Mouse (Mus musculus) thymus, adult 2 months (tissue): Measurements from ENCODE around the gene Mlec. TPM values are rescaled to one million over a fixed set of nuclear protein-coding genes. Genes with fewer than 3 reads are reported as not detected.

ENCODE experiments used
- DNase-seq: peaks from one replicate; pipeline ENCODE4 v3.0.0; 2021
- H3K27ac ChIP-seq: fragments of 200-500 bp; 2 replicates; pipeline ENCODE4 v1.5.1; 2012; ENCODE audit warnings: low read length, control low read depth; ENCODE audit not compliant: control insufficient read depth, insufficient read depth
- H3K27me3 ChIP-seq: fragments of 200-500 bp; 2 replicates; pipeline ENCODE4 v1.6.1; 2012; ENCODE audit warnings: mild to moderate bottlenecking, low read length, moderate library complexity, mixed read lengths; ENCODE audit not compliant: control insufficient read depth, insufficient read depth
- H3K36me3 ChIP-seq: fragments of 200-500 bp; 2 replicates; pipeline ENCODE4 v1.6.1; 2012; ENCODE audit warnings: mild to moderate bottlenecking, low read length, moderate library complexity; ENCODE audit not compliant: control insufficient read depth, insufficient read depth
- H3K4me1 ChIP-seq: fragments of 200-500 bp; replicated peaks from 2 replicates; pipeline ENCODE4 v1.6.1; 2012; ENCODE audit warnings: low read length; ENCODE audit not compliant: control insufficient read depth, insufficient read depth
- H3K4me3 ChIP-seq: fragments of 200-500 bp; 2 replicates; pipeline ENCODE4 v1.5.1; 2012; ENCODE audit warnings: mild to moderate bottlenecking, low read length, control low read depth, moderate library complexity; ENCODE audit not compliant: control insufficient read depth, insufficient read depth
- CTCF ChIP-seq: fragments of 200-500 bp; IDR thresholded peaks from 2 replicates; pipeline ENCODE4 v1.5.1; 2012; ENCODE audit warnings: mild to moderate bottlenecking, control low read depth, low read length, moderate library complexity, borderline replicate concordance; ENCODE audit not compliant: control insufficient read depth, poor library complexity, insufficient read depth; ENCODE audit errors: extremely low read depth
- POLR2A ChIP-seq: fragments of 200-500 bp; IDR thresholded peaks from 2 replicates; pipeline ENCODE4 v1.6.1; 2012; ENCODE audit warnings: mild to moderate bottlenecking, low read length, control low read depth, moderate library complexity; ENCODE audit not compliant: control insufficient read depth, poor library complexity, insufficient read depth; ENCODE audit errors: extremely low read depth
- WGBS: fragments of 180-500 bp; shearing (Covaris S2); methylation state at CpG from one replicate; pipeline ENCODE4 v1.1.7; 2018; 5-methylcytosine and 5-hydroxymethylcytosine counted together
- polyA plus RNA-seq: library from polyadenylated mRNA; depleted of rRNA; stranded (reverse); fragments of >200 nt; gene quantifications from 2 replicates; pipeline ENCODE4 v1.2.3, GENCODE M21; 2012

Mlec gene
- polyA plus RNA-seq, 1 experiment = 95.0 TPM

DNA sequence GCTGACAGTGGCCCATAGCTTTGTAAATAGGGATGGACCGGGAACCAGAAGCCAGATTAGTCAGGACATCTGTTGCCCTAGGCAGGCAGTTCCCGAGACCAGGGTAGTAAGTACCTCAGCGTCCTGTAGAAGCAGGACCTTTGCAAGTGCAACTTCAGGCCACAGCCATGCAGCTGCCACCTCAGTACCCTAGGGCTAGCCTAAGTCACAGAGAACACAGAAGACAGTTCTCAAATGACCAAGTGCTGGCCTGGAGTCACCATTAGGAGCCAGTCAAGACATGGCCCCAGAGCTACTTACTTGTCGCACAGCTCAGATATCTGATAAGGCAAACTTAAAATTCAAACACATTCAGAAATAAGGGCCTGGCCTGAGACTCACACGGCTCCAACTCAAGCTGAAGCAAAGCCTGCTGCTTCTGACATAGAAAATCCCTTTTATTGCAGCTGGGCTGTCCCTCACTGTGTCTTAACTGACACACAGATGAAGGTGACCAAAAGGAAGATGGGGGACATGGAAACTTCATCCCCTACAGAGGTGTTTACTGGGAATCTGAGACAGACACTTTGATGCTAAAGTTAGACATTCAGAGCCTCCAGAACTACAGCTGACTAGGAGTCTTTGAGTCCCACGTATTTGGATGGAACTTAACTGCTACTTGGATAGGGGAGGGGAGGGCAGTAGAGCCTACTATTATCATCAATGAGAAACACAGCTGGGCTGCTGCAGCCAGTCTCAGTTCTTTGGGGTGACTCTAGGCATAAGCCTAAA is 11.8 kb downstream of the Mlec start:
- no peaks in the 10 kb centered on the region for H3K27me3 ChIP-seq
- DNase-seq = no peak
- H3K4me3 ChIP-seq = no peak overlapping the region
- peaks cover 9% of the 10 kb centered on the region for H3K4me1 ChIP-seq
- H3K36me3 ChIP-seq = peaks cover 47% of the 10 kb centered on the region
- WGBS = 95% methylated on average over 6 of the region's 6 CpGs
- TF ChIP-seq CTCF (no peak), POLR2A (no peak)
- no peak overlapping the region for H3K27ac ChIP-seq

DNA sequence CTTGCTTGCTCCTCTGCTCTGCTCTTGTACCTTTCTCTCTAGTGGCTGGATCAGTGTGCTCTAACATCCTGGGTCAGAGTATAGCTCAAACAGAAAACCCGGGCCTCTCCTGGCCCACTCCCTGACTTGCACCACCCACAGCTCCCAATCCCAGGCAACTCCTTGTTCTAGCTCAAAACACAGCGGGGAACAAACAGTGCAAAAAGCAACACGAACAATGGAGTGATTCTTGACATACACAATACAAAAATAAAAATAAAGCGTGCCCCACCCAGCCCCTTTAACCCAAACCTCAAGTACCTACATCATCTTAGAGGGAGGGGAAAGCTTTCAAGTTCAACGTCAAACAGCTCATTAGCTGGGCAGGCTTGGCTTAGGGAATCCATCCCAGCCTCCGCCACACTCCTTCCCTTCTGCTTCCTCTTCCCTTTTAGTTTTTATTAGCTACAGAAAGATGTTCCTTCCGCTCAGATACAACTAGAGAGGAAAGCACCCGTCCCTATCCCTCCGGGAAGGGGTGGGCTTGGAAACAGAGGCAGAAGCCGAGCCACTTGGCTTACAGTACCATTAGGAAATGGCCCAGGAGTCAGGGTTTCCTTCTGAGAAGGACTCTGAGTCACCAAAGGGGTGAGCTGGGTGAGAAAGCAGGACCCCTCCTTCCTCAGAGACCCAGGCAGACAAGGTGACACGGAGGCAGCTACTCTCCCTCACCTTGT is 12.6 kb downstream of the Mlec start:
- Histone ChIP-seq H3K27me3 (no peaks in the 10 kb centered on the region), H3K4me3 (no peak overlapping the region), H3K36me3 (peaks cover 45% of the 10 kb centered on the region), H3K27ac (no peak overlapping the region), H3K4me1 (peaks cover 1% of the 10 kb centered on the region)
- WGBS = 90% methylated on average over 11 of the region's 11 CpGs
- DNase-seq = no peak
- TF ChIP-seq POLR2A = no peak
- TF ChIP-seq CTCF = no peak

DNA sequence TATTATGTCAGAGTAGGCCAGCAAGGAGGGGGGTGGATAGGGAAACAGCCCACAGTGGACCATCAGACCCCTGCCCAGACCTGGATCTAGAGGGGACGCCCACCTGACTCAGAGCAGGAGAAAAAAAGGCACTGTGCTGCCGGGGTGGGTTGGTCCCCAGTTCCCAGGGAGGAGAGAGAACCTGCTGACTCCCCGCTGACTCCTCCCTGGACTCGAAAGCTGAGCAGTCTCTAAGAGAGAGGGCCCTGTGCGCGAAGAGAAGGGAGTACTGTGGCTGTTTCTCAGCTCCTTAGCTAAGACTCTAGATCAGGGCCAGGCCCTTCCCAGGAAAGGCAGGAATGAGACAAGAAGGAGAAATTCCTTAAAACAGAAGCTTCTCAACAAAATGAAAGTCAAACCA is 13.5 kb downstream of the Mlec start:
- no peaks in the 10 kb centered on the region for H3K4me1 ChIP-seq
- TF ChIP-seq POLR2A (no peak), CTCF (no peak)
- no peak for DNase-seq
- no peak overlapping the region for H3K4me3 ChIP-seq
- 86% methylated on average over 6 of the region's 6 CpGs for WGBS
- peaks cover 35% of the 10 kb centered on the region for H3K36me3 ChIP-seq
- H3K27ac ChIP-seq = no peak overlapping the region
- H3K27me3 ChIP-seq = no peaks in the 10 kb centered on the region

DNA sequence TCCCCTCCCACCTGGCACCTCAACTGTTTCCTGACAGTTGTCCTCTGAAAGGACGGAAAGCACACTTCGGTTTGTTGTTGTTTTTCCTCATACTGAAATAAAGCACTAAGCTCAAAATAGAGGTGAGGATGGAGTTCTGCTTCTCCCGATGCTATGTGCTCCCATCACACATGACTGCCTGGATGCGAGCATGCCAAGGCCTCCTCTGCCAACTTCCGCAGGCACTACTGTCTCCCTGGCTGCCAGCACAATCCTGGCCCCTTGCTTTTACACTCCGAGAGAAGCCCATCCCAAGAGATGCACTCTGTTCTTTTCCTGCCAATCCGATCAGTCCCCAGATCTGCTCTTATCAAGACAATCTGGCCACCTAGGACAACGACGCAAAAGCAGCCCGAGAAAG is 14.4 kb downstream of the Mlec start:
- TF ChIP-seq POLR2A (no peak), CTCF (no peak)
- H3K27me3 ChIP-seq = no peaks in the 10 kb centered on the region
- peaks cover 26% of the 10 kb centered on the region for H3K36me3 ChIP-seq
- no peaks in the 10 kb centered on the region for H3K4me1 ChIP-seq
- no peak overlapping the region for H3K27ac ChIP-seq
- no peak for DNase-seq
- no peak overlapping the region for H3K4me3 ChIP-seq
- 92% methylated on average over 10 of the region's 10 CpGs for WGBS

DNA sequence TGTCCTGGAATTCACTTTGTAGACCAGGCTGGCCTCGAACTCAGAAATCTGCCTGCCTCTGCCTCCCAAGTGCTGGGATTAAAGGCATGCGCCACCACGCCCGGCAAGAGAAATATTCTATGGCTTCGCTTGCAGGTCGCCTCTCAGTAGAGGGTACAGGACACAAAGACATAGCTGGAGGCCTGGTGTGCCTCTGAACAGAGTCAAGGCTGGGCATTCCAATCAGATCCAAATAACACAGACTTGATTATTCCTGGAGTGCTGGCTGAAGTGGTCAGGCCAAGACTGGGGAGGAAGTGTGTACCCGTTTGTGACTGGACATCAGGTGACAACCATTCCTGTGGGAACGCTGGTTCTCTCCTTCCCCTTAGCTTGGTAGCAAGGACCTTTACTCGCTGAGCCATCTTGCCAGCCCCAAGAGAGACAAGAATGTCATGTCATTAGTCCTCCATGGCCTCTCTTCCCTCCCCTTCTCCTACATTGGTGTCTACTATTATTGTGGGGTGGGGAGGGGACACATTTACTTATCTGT is 15.7 kb downstream of the Mlec start:
- no peak for DNase-seq
- Histone ChIP-seq H3K36me3 (peaks cover 13% of the 10 kb centered on the region), H3K4me1 (no peaks in the 10 kb centered on the region), H3K4me3 (no peak overlapping the region), H3K27ac (no peak overlapping the region), H3K27me3 (no peaks in the 10 kb centered on the region)
- WGBS = 95% methylated on average over 9 of the region's 9 CpGs
- TF ChIP-seq CTCF (no peak), POLR2A (no peak)

DNA sequence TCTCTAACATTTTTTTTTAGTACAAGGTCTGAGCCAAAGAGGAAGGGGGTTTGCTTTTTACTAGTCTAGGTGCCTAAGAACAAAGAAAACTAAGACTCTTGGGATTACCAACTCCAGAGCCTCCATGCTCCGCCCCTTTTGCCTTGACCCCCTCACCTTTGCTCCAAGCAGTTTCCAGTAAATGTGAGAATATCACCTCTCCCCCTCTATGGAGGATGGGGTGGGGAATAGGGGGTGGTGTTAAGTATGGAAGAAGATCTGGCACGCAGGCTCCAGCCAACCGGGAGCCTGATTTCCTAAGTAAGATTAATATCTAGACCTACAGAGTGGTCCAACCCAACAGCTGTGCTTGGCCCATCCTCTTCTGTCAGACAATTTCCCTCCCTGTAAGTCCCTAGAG is 17.3 kb downstream of the Mlec start:
- no peak for DNase-seq
- Histone ChIP-seq H3K27me3 (no peaks in the 10 kb centered on the region), H3K27ac (no peak overlapping the region), H3K4me1 (no peaks in the 10 kb centered on the region), H3K36me3 (no peaks in the 10 kb centered on the region), H3K4me3 (no peak overlapping the region)
- WGBS = 83% methylated on average over 3 of the region's 3 CpGs
- TF ChIP-seq POLR2A (no peak), CTCF (no peak)
